Mouse (Mus musculus) adrenal gland, postnatal 10 days (tissue): ENCODE measurements around the gene Lpp. TPM values are rescaled to one million over a fixed set of nuclear protein-coding genes. Genes with fewer than 3 reads are reported as not detected.

Source experiments
- DNase-seq: peaks from one replicate; pipeline ENCODE4 v3.0.0; 2021; ENCODE audit warnings: mixed read lengths
- total RNA-seq, 2 experiments: library from RNA; stranded (reverse); gene quantifications; 2 replicates each; pipeline ENCODE4 v1.2.3; 2021

Gene Lpp
- total RNA-seq, 2 experiments from 2014 or later: 42.2 to 60.6 TPM

GRCm38 (mm10) chr16:24695062-24695461 is 301.8 kb downstream of the Lpp start:
- DNase-seq: no peak

- no peak for DNase-seq
These were observed 310.9 kb downstream of the Lpp start for GRCm38 (mm10) chr16:24704215-24704614.

- no peak for DNase-seq
These were observed 330.3 kb downstream of the Lpp start for GRCm38 (mm10) chr16:24723641-24724040.

GRCm38 (mm10) chr16:24732751-24733150 is 339.4 kb downstream of the Lpp start:
- DNase-seq: no peak

GRCm38 (mm10) chr16:24733321-24733720 is 340.0 kb downstream of the Lpp start:
- DNase-seq: no peak

GRCm38 (mm10) chr16:24735754-24736153 is 342.4 kb downstream of the Lpp start:
- DNase-seq: no peak

GRCm38 (mm10) chr16:24737362-24738057 is 344.2 kb downstream of the Lpp start:
- DNase-seq: no peak

GRCm38 (mm10) chr16:24740714-24741113 is 347.4 kb downstream of the Lpp start:
- DNase-seq: no peak

- peak; percentile 17 for DNase-seq
These were observed 356.5 kb downstream of the Lpp start for GRCm38 (mm10) chr16:24749816-24750215.

- no peak for DNase-seq
These were observed 362.8 kb downstream of the Lpp start for GRCm38 (mm10) chr16:24756141-24756540.

- DNase-seq: peak; percentile 37
These were observed 372.7 kb downstream of the Lpp start for GRCm38 (mm10) chr16:24766051-24766450.

- DNase-seq: no peak
These were observed 373.3 kb downstream of the Lpp start for GRCm38 (mm10) chr16:24766596-24766995.

- no peak for DNase-seq
These were observed 383.7 kb downstream of the Lpp start for GRCm38 (mm10) chr16:24777053-24777452.

GRCm38 (mm10) chr16:24778432-24779274 is 385.3 kb downstream of the Lpp start:
- peak; percentile 12 for DNase-seq

GRCm38 (mm10) chr16:24780545-24780944 is 387.2 kb downstream of the Lpp start:
- DNase-seq: no peak

GRCm38 (mm10) chr16:24781922-24782321 is 388.6 kb downstream of the Lpp start:
- no peak for DNase-seq

GRCm38 (mm10) chr16:24785651-24786050 is 392.3 kb downstream of the Lpp start:
- DNase-seq: no peak

GRCm38 (mm10) chr16:24788973-24789372 is 395.7 kb downstream of the Lpp start:
- DNase-seq: no peak

GRCm38 (mm10) chr16:24791387-24791786 is 398.1 kb downstream of the Lpp start:
- DNase-seq: no peak

GRCm38 (mm10) chr16:24791984-24792383 is 398.7 kb downstream of the Lpp start:
- DNase-seq: no peak

- no peak for DNase-seq
These were observed 399.5 kb downstream of the Lpp start for GRCm38 (mm10) chr16:24792836-24793235.

GRCm38 (mm10) chr16:24794665-24795064 is 401.4 kb downstream of the Lpp start:
- DNase-seq: no peak

GRCm38 (mm10) chr16:24801355-24801754 is 408.0 kb downstream of the Lpp start:
- DNase-seq: no peak

- no peak for DNase-seq
These were observed 408.5 kb downstream of the Lpp start for GRCm38 (mm10) chr16:24801780-24802179.
